Mouse (Mus musculus): ENCODE measurements around the gene Ptma.

- TF ChIP-seq CTCF (IDR thresholded peaks at IDR 0.05; ENCODE audit: low read depth) (no peak), EP300 (IDR thresholded peaks at IDR 0.05; ENCODE audit: low read depth) (no peak)
These were observed 16.3 kb upstream of the Ptma start for GRCm38 (mm10) chr1:86510266-86510665.
